Mouse (Mus musculus) frontal cortex, postnatal 25 days (tissue): Measurements from ENCODE around the gene Rin1.
"Not testable (repeated sequence)": the region's sequence is repeated elsewhere in the genome, so short reads cannot be mapped to it uniquely, and the experiment has no call there.

Experiments
- DNase-seq, 2 experiments: peaks; one replicate each; pipeline ENCODE4 v3.0.0; 2022; ENCODE audit warnings: low spot score in 2 of 2

Gene Rin1

GRCm38 (mm10) chr19:5050047-5050905, at the start of gene Rin1:
TSS of gene Rin1 (plus strand) at chr19:5050481.
- DNase-seq: peak in 1 of 2 experiments; percentile 55

- peak; percentile 78 to 86 for DNase-seq
Measured at GRCm38 (mm10) chr19:5001666-5002406, 48.4 kb upstream of the Rin1 start.

- DNase-seq: not testable (repeated sequence)
Measured at GRCm38 (mm10) chr19:5003644-5004043, 46.6 kb upstream of the Rin1 start.

DNA sequence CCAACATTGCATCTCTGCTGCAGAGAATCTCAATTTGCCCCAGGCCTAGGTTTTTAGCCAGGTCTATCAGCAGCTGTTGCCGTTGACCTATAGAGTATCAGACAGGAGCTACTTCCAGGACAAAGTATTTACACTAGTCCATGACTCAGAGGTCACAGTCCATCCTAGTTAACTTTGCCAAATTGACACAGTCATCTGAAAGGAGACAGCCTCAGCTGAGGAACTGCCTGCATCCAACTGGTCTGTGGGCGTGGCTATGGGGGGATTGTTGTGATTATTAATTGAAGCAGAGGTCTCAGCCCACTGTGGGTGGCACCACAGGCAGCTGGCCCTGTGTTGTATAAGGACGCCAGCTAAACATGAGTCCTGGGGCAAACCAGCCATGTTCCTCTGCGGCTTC, 45.4 kb upstream of the Rin1 start:
- no peak for DNase-seq

DNA sequence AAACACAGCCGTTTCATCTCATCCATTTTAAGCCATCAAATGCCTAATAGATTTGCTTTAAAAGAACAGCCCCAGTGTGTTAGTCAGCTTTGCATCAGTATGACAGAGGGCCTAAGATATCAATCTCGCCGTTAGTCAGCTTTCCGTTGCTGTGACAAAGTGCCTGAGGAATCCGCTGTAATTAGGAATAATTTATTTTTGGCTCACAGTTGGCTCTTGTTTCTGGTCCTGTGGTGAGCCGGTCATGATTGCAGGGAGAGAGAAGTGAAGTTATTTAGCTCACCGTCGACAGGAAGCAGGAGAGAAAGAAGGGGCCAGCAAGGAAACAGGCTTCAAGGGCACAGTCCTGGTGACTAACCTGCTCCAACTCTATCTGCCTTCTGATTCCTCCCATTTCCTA, 37.1 kb upstream of the Rin1 start:
- DNase-seq: no peak

DNA sequence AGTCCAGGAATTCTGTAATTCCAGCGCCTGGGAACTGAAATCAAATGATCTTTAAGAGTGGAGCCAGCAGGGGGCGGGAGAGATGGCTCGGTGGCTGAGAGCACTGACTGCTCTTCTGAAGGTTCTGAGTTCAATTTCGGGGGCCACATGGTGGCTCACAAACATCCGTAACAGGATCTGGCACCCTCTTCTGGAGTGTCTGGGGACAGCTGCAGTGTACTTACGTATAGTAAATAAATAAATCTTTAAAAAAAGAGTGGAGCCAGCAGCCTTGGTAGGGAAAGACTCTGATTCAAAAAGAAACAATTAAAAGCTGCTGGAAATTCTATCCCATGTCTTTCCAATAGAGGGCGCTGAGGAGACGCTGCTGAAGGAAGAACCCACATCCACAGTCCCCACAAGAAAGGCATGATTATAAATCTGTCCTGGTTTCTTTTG, 35.3 kb upstream of the Rin1 start:
- DNase-seq: no peak

- DNase-seq: no peak
Measured at GRCm38 (mm10) chr19:5016221-5016742, 34.0 kb upstream of the Rin1 start.

GRCm38 (mm10) chr19:5016782-5017181, 33.5 kb upstream of the Rin1 start:
- peak in 1 of 2 experiments; percentile 51 for DNase-seq

- DNase-seq: no peak
Measured at GRCm38 (mm10) chr19:5017611-5018010, 32.7 kb upstream of the Rin1 start.

- DNase-seq: no peak
Measured at GRCm38 (mm10) chr19:5018191-5018590, 32.1 kb upstream of the Rin1 start.

DNA sequence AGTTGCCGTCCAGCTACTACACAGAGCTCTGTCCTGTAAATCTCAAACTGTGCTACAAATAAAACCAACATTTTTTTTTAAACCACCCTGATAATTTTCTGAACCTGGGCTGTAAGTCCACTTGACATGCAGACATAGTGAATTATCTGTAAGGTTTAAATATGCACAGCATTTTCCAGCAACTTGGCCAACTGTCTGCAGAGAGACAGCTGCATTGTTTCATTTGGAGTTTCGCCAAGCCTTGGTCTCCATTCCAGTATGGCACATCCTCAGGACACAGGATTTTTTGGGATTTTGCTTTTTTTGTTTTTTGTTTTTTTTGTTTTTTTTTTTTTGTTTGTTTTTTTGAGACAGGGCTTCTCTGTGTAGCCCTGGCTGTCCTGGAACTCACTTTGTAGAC, 28.9 kb upstream of the Rin1 start:
- no peak for DNase-seq

GRCm38 (mm10) chr19:5023621-5024479, 26.4 kb upstream of the Rin1 start, which contains the start of gene Slc29a2:
TSS of gene Slc29a2 (plus strand) at chr19:5023860.
- peak; percentile 76 to 77 for DNase-seq

GRCm38 (mm10) chr19:5026111-5026510, 24.2 kb upstream of the Rin1 start:
- DNase-seq: no peak

GRCm38 (mm10) chr19:5032686-5033085, 17.6 kb upstream of the Rin1 start:
- no peak for DNase-seq

DNA sequence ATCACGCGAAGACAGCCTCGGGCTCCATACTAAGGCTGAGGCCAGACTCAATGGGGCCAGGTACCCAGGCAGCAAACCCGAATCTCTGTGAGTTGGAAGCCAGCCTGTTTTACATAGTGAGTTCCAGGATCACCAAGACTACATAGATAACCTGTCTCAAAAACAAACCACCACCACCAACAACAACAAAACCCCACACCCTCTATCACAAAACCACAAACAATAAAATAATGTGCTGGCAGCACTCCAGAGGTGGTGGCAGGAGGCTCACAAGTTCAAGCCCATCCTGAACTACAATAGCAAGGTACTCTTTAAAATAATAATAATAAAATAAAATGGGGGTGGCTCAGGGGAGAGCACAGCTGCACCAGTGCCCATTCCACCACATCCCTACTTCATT, 13.7 kb upstream of the Rin1 start:
- DNase-seq: no peak

- peak; percentile 81 to 88 for DNase-seq
Measured at GRCm38 (mm10) chr19:5037678-5038571, 12.4 kb upstream of the Rin1 start.

DNA sequence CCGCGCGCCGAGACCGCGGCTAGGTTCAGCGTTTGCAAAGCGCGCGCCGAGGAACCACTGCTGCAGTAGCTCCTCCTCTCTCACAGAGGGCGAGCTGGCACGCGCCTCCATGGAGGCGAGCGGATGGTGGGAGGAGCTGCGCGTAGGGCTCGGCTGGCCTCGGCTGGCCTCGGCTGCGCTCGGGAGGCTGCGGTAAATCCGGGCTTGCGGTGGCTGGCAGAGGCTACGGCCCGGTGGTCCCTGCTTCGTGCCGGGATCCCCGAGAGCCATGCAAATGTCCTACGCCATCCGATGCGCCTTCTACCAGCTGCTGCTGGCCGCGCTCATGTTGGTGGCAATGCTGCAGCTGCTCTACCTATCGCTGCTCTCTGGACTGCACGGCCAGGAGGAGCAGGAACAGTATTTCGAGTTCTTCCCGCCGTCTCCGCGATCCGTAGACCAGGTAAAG, 11.5 kb upstream of the Rin1 start, which contains the start of the genes B4gat1 and AC124502.3:
Gene B4gat1 (plus strand): TSS at position 118 of the 448 bp plus-strand sequence.
Gene AC124502.3 (plus strand): TSS at position 183 of the 448 bp plus-strand sequence.
- peak in 1 of 2 experiments; percentile 81 for DNase-seq

GRCm38 (mm10) chr19:5039301-5040114, 10.8 kb upstream of the Rin1 start:
- DNase-seq: no peak

DNA sequence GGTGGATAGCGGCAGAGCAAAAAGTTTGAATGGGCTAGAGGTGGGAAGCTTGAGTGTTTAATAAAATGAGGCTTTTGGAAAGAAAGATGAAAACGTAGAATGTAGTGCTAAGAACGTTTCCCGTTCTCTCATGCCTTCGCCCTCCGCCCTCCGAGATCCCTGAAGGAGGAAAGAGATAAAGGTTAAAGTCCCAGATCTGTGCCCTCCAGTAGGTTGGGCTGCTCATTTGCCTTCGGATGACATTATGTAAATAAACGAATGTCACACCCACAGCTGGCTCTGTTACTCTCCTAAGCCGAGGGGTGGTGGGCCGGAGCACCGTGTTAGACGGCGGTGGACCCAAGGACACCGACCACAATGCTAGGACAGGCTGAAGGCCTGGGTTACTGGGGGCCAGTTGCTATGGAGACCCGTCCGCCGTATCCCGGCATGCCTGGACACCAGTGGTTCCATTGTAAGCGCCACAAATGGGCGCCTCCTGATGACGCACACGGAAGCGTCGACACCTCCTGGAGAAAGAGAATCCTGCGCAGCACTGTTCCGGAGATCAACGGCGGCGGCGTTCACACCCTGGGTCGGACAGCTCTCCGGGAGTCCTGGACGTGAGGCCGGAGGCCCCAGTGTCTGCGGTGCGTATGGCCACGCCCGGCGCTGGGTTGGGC, 9.3 kb upstream of the Rin1 start, which contains the start of gene Brms1:
Gene Brms1 (plus strand): TSS at position 493 of the 662 bp plus-strand sequence.
- DNase-seq: peak; percentile 84 to 90
